Mouse (Mus musculus): ENCODE data around the gene Cxcr5. TPM values are rescaled to one million over a fixed set of nuclear protein-coding genes. Genes with fewer than 3 reads are reported as not detected.

Cxcr5 gene
- total and polyA plus RNA-seq, 2 experiments from 2014 or later: not detected

DNA sequence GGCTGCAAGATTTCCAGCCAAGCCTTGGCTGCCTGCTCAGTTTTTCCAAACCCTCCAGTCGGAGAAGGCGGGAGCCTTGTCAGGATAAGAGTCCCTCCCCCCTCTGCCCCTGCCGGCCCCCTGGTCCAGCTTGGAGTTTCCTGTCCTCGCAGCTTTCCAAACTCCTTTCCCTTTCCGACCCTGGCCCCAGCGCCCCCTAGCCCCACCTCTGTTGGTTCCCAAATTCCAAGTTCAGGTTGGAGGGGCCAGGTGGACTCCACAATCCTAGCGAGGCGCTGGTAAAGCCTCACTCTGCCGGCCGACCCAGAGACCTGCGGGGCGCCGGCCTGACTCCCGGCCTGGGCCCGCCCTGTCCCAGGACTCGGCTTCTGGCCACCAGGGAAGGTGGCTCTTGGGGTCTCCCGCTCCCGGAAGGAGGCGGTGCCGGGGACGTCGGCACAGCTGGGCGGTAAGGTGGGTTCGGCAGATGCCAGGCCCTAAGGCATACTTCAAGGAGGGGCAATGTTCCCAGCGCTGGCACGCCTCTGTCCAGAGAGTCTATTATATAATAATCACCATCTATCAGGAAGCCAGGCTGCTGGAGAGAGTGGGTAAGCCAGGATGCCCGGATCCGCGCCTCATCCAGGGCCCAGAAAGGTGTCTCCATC is 82.6 kb downstream of the Cxcr5 start:
- Histone ChIP-seq H3K9me3 (ENCODE audit: low read length) (no peaks in the 10 kb centered on the region), H3K27ac (ENCODE audit: low read depth, low read length) (peak overlapping the region; percentile 96), H3K4me1 (ENCODE audit: insufficient read depth, low read length) (peaks cover 8% of the 10 kb centered on the region; the same call in 1 of the 2 replicates), H3K4me3 (ENCODE audit: low read depth, low read length) (peak overlapping the region; percentile 94), H3K4me2 (ENCODE audit: low read depth, low read length, poor library complexity, severe bottlenecking) (peak overlapping the region; percentile 87), H3K9ac (replicated peaks; ENCODE audit: low read length, poor library complexity, severe bottlenecking) (peak overlapping the region; percentile 87), H3K36me3 (ENCODE audit: insufficient read depth, low read length) (no peaks in the 10 kb centered on the region), H3K27me3 (ENCODE audit: insufficient read depth, low read length) (no peaks in the 10 kb centered on the region)
- peak; percentile 50 for TF ChIP-seq CTCF (IDR thresholded peaks at IDR 0.05)
- WGBS: under 1% methylated on average over 26 of the region's 29 CpGs
- peak; percentile 74 for ATAC-seq (ENCODE audit: low FRiP score)
- DNase-seq (ENCODE audit: low spot score): peak; percentile 94

DNA sequence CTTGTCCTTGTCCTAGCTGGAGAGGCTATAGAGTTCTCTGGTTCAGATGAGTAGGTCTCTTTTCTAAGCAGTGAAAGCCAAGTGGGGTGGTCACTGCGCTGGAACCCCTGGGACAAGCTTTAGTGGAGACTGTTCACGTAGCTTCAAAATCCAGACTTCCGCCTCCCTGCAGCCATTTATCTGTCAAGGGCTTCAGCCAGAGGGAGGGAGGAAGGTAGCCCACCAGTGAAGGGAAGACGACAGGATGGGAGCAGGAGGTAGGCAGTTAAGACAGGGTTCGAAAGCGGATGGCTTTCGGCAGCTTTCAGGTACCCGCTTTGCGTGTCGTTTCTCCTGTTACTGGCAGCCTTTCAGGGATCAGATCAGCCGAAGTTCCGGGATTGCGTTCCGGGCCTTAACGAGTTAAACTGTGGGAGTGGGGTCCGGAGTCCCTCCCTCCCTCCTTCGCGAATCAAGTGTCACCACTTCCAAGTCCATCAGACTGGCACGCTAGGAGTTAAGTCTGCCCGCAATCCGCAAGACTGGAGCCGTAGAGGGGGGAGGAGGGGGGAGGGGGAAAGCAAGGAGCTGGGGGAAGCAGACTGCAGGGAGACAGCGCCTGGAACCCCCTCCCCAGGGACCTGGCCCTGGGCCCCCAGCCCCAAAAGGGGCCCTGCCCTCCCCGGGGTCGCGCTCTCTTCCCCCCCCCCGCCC is 83.3 kb downstream of the Cxcr5 start:
- Histone ChIP-seq H3K27me3 (ENCODE audit: insufficient read depth, low read length) (no peaks in the 10 kb centered on the region), H3K4me2 (ENCODE audit: low read depth, low read length, poor library complexity, severe bottlenecking) (peak overlapping the region; percentile 87), H3K4me1 (ENCODE audit: insufficient read depth, low read length) (peaks cover 8% of the 10 kb centered on the region; the same call in 1 of the 2 replicates), H3K36me3 (ENCODE audit: insufficient read depth, low read length) (no peaks in the 10 kb centered on the region), H3K27ac (ENCODE audit: low read depth, low read length) (peak overlapping the region; percentile 96), H3K9ac (replicated peaks; ENCODE audit: low read length, poor library complexity, severe bottlenecking) (peak overlapping the region; percentile 87), H3K9me3 (ENCODE audit: low read length) (no peaks in the 10 kb centered on the region), H3K4me3 (ENCODE audit: low read depth, low read length) (peak overlapping the region; percentile 94)
- peak; percentile 94 for DNase-seq (ENCODE audit: low spot score)
- no peak for TF ChIP-seq CTCF (IDR thresholded peaks at IDR 0.05)
- under 1% methylated on average over 18 of the region's 27 CpGs for WGBS
- peak; percentile 57 for ATAC-seq (ENCODE audit: low FRiP score)

DNA sequence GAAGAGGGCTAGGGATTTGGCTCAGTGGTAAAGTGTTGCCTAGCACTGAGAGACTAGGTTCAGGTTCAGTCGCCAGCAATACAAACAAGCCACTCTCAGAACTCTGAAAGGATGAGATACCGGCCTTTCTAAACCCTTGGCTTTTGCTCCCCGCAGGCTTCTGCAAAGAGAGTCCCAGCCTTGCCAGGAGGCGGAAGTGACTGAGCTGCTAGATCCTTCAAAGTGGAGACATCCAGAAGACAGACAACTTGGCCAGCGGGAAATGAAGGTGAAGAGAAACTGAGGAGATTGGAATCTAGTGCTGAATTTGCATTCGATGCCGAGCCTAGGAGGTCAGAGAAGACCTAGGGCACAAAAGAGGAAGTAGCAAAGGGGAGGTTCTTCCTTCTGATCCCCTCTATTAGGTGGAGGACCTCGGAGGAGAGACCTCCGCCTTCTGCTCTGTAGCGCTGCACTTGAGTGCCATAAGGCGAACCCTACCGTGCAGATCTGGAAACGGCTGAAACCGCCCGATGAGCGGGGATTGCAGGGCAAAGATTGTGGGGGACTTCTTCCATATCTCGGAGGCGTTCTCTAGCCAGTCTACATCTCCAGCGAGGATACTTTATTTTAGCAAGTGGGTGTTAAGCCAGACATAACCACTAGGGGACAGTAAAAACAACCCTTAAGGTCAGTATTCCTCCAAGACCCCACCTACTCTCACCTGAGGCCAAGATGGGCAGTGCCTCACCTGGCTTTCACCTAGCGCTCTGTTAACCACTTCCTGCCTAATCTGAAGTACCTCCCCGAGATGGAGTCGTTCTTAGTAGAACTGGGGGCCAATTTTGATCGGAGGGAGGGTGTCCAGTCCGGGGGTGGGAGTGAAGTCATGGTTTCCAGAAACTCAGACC is 84.1 kb downstream of the Cxcr5 start:
- DNase-seq (ENCODE audit: low spot score): peak; percentile 86
- no peaks in the 10 kb centered on the region for H3K36me3 ChIP-seq (ENCODE audit: insufficient read depth, low read length)
- TF ChIP-seq CTCF (IDR thresholded peaks at IDR 0.05): peak; percentile 89
- peak overlapping the region; percentile 87 for H3K9ac ChIP-seq (replicated peaks; ENCODE audit: low read length, poor library complexity, severe bottlenecking)
- peak overlapping the region; percentile 94 for H3K4me3 ChIP-seq (ENCODE audit: low read depth, low read length)
- H3K27me3 ChIP-seq (ENCODE audit: insufficient read depth, low read length): no peaks in the 10 kb centered on the region
- 8% methylated on average over 24 of the region's 24 CpGs for WGBS
- H3K4me1 ChIP-seq (ENCODE audit: insufficient read depth, low read length): peaks cover 8% of the 10 kb centered on the region; the same call in 1 of the 2 replicates
- no peak for ATAC-seq (ENCODE audit: low FRiP score)
- peak overlapping the region; percentile 87 for H3K4me2 ChIP-seq (ENCODE audit: low read depth, low read length, poor library complexity, severe bottlenecking)
- H3K27ac ChIP-seq (ENCODE audit: low read depth, low read length): peak overlapping the region; percentile 96
- no peaks in the 10 kb centered on the region for H3K9me3 ChIP-seq (ENCODE audit: low read length)

DNA sequence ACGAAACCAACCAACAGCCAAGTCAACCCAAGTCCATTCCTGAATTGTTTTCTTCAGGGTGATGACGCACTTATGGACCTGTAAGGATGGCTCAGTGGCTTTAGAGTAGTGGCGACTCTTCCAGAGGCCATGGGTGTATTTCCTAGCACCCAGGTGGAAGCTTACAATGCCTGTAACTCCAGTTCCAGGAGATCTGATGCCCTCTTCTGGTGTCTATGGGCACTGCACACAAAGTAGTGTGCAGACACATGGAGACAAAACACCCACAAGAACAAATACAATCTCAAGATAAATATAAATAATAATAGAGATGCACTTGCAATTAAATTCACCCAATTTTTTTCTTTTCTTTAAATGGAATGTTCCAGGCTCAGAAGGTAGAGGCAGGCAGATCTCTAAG is 85.7 kb downstream of the Cxcr5 start:
- Histone ChIP-seq H3K27ac (ENCODE audit: low read depth, low read length) (no peak overlapping the region), H3K9me3 (ENCODE audit: low read length) (no peaks in the 10 kb centered on the region), H3K9ac (replicated peaks; ENCODE audit: low read length, poor library complexity, severe bottlenecking) (no peak overlapping the region), H3K27me3 (ENCODE audit: insufficient read depth, low read length) (no peaks in the 10 kb centered on the region), H3K4me2 (ENCODE audit: low read depth, low read length, poor library complexity, severe bottlenecking) (no peak overlapping the region), H3K4me1 (ENCODE audit: insufficient read depth, low read length) (0 out of 2 replicates have a peak, but pooled peaks cover 5% of the 10 kb centered on the region), H3K4me3 (ENCODE audit: low read depth, low read length) (no peak overlapping the region), H3K36me3 (ENCODE audit: insufficient read depth, low read length) (no peaks in the 10 kb centered on the region)
- peak; percentile 54 for TF ChIP-seq CTCF (IDR thresholded peaks at IDR 0.05)
- DNase-seq (ENCODE audit: low spot score): no peak
- no peak for ATAC-seq (ENCODE audit: low FRiP score)
- WGBS: 97% methylated on average over 3 of the region's 3 CpGs

DNA sequence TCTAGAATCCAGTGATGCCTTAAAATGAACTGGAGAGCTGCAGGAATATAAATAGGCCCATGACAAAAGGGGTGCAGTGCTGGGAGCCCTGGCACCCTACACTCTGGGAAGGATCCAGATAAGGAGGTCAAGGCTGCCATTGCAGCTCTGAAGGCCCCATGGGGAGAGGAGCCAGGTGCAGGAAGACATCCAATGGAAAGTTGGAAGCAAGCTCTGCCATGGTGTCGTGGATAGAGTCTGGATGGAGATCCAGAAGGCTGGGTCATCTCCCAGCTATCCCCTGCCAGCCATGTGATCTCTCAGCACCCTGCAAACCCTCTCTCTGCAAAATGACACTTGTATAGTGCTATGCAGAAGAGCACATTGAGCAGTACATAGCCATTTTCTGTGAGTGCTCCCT is 87.3 kb downstream of the Cxcr5 start:
- 0 out of 2 replicates have a peak, but pooled peaks cover 5% of the 10 kb centered on the region for H3K4me1 ChIP-seq (ENCODE audit: insufficient read depth, low read length)
- no peak overlapping the region for H3K27ac ChIP-seq (ENCODE audit: low read depth, low read length)
- no peaks in the 10 kb centered on the region for H3K27me3 ChIP-seq (ENCODE audit: insufficient read depth, low read length)
- no peak overlapping the region for H3K4me2 ChIP-seq (ENCODE audit: low read depth, low read length, poor library complexity, severe bottlenecking)
- TF ChIP-seq CTCF (IDR thresholded peaks at IDR 0.05): no peak
- 63% methylated on average over 1 of the region's 1 CpGs for WGBS
- no peaks in the 10 kb centered on the region for H3K36me3 ChIP-seq (ENCODE audit: insufficient read depth, low read length)
- no peak overlapping the region for H3K9ac ChIP-seq (replicated peaks; ENCODE audit: low read length, poor library complexity, severe bottlenecking)
- no peaks in the 10 kb centered on the region for H3K9me3 ChIP-seq (ENCODE audit: low read length)
- H3K4me3 ChIP-seq (ENCODE audit: low read depth, low read length): no peak overlapping the region
- ATAC-seq (ENCODE audit: low FRiP score) (no peak), DNase-seq (ENCODE audit: low spot score) (no peak)
